Mouse (Mus musculus) layer of hippocampus, adult 9-10 months (tissue): ENCODE measurements around the gene Gm45234.
"Not testable (repeated sequence)": the region's sequence is repeated elsewhere in the genome, so short reads cannot be mapped to it uniquely, and the experiment has no call there.

ENCODE experiments used
- DNase-seq: peaks from one replicate; pipeline ENCODE4 v3.0.0; 2022; ENCODE audit warnings: low spot score

Gene Gm45234

GRCm38 (mm10) chr6:124755831-124756595 is at the start of gene Gm45234, which contains the start of gene Atn1:
TSS of gene Gm45234 (minus strand) at chr6:124756021.
TSS of gene Atn1 (minus strand) at chr6:124756524.
- no peak for DNase-seq

GRCm38 (mm10) chr6:124804341-124804740 is 48.5 kb upstream of the Gm45234 start:
- DNase-seq: no peak

GRCm38 (mm10) chr6:124803691-124804090 is 47.9 kb upstream of the Gm45234 start:
- not testable (repeated sequence) for DNase-seq

GRCm38 (mm10) chr6:124803061-124803460 is 47.2 kb upstream of the Gm45234 start:
- no peak for DNase-seq

- DNase-seq: not testable (repeated sequence)
Observed at GRCm38 (mm10) chr6:124802400-124802799, 46.6 kb upstream of the Gm45234 start.

- DNase-seq: no peak
Observed at GRCm38 (mm10) chr6:124796200-124796599, 40.4 kb upstream of the Gm45234 start.

GRCm38 (mm10) chr6:124795781-124796180 is 40.0 kb upstream of the Gm45234 start:
- no peak for DNase-seq

GRCm38 (mm10) chr6:124791911-124792310 is 36.1 kb upstream of the Gm45234 start:
- DNase-seq: no peak

GRCm38 (mm10) chr6:124790121-124790520 is 34.3 kb upstream of the Gm45234 start:
- DNase-seq: no peak

GRCm38 (mm10) chr6:124789519-124789918 is 33.7 kb upstream of the Gm45234 start:
- DNase-seq: no peak

GRCm38 (mm10) chr6:124787722-124788121 is 31.9 kb upstream of the Gm45234 start:
- DNase-seq: no peak

GRCm38 (mm10) chr6:124786756-124787420 is 31.1 kb upstream of the Gm45234 start:
- DNase-seq: no peak

- DNase-seq: no peak
Observed at GRCm38 (mm10) chr6:124782436-124782835, 26.6 kb upstream of the Gm45234 start.

GRCm38 (mm10) chr6:124780917-124781316 is 25.1 kb upstream of the Gm45234 start:
- DNase-seq: no peak

- DNase-seq: no peak
Observed at GRCm38 (mm10) chr6:124779984-124780416, 24.2 kb upstream of the Gm45234 start.

- no peak for DNase-seq
Observed at GRCm38 (mm10) chr6:124779222-124779983, 23.6 kb upstream of the Gm45234 start, which contains the start of gene Lrrc23. TSS of gene Lrrc23 (minus strand) at chr6:124779727.

- DNase-seq: no peak
Observed at GRCm38 (mm10) chr6:124770511-124770910, 14.7 kb upstream of the Gm45234 start.

- no peak for DNase-seq
Observed at GRCm38 (mm10) chr6:124770013-124770412, 14.2 kb upstream of the Gm45234 start.

GRCm38 (mm10) chr6:124769101-124769765 is 13.4 kb upstream of the Gm45234 start, which contains the start of gene Eno2:
TSS of gene Eno2 (minus strand) at chr6:124769673.
- DNase-seq: no peak

GRCm38 (mm10) chr6:124768704-124769044 is 12.9 kb upstream of the Gm45234 start:
- DNase-seq: no peak

GRCm38 (mm10) chr6:124767920-124768703 is 12.3 kb upstream of the Gm45234 start:
- DNase-seq: no peak
